Mouse (Mus musculus): ENCODE data around the gene Nwd2.

GRCm38 (mm10) chr5:63755938-63756337 lies 107.0 kb downstream of the Nwd2 start:
- TF ChIP-seq POLR2A (IDR thresholded peaks at IDR 0.05; ENCODE audit: low read depth, low read length) (no peak), CTCF (conservative IDR thresholded peaks at IDR 0.05; ENCODE audit: insufficient read depth, insufficient read length, low read depth, low read length) (no peak)
